Mouse (Mus musculus) G1E (cell line): ENCODE data around the gene H1f0.

ENCODE experiments used
- CTCF ChIP-seq: IDR thresholded peaks from 2 replicates; pipeline ENCODE4 v1.5.1; 2012; ENCODE audit warnings: low read depth, low read length, inconsistent platforms, mixed read lengths
- GATA1 ChIP-seq: IDR thresholded peaks from 2 replicates; pipeline ENCODE4 v1.6.1; 2012; ENCODE audit warnings: borderline replicate concordance, low read length, inconsistent platforms, mixed read lengths
- POLR2AphosphoS5 ChIP-seq: IDR thresholded peaks from 2 replicates; pipeline ENCODE4 v1.6.1; 2012; ENCODE audit warnings: low read depth, low read length, inconsistent platforms; ENCODE audit not compliant: insufficient replicate concordance
- TAL1 ChIP-seq: conservative IDR thresholded peaks from 2 replicates; pipeline ENCODE4 v1.6.1; 2012; ENCODE audit warnings: low read depth, low read length, inconsistent platforms, mixed read lengths

GRCm38 (mm10) chr15:78978875-78979274 is 49.4 kb upstream of the H1f0 start:
- no peak for TF ChIP-seq CTCF
- TF ChIP-seq TAL1, result no peak
- no peak for TF ChIP-seq POLR2AphosphoS5
- no peak for TF ChIP-seq GATA1
